Mouse (Mus musculus) cerebellum, adult 2 months (tissue): ENCODE data around the gene Cs. TPM values are rescaled to one million over a fixed set of nuclear protein-coding genes. Genes with fewer than 3 reads are reported as not detected.
"Not testable (repeated sequence)": the region's sequence is repeated elsewhere in the genome, so short reads cannot be mapped to it uniquely, and the experiment has no call there.

Experiments
- DNase-seq, 2 experiments: peaks; one replicate each; pipeline ENCODE4 v3.0.0; 2021
- H3K27ac ChIP-seq: fragments of 200-500 bp; 2 replicates; pipeline ENCODE4 v1.5.1; 2012; ENCODE audit warnings: low read length, control low read depth, inconsistent platforms; ENCODE audit not compliant: insufficient read depth
- H3K27me3 ChIP-seq: fragments of 200-500 bp; 2 replicates; pipeline ENCODE4 v1.6.1; 2012; ENCODE audit warnings: inconsistent platforms, mild to moderate bottlenecking, low read length, moderate library complexity; ENCODE audit not compliant: control insufficient read depth, insufficient read depth
- H3K4me1 ChIP-seq: fragments of 200-500 bp; 2 replicates; pipeline ENCODE4 v1.6.1; 2011; ENCODE audit warnings: low read length; ENCODE audit not compliant: control insufficient read depth, insufficient read depth
- H3K4me3 ChIP-seq: fragments of 200-500 bp; replicated peaks from 2 replicates; pipeline ENCODE3; 2011; ENCODE audit warnings: mild to moderate bottlenecking, low read depth, low read length, control low read depth; ENCODE audit not compliant: insufficient read depth
- CTCF ChIP-seq: fragments of 200-500 bp; IDR thresholded peaks from 2 replicates; pipeline ENCODE4 v1.5.1; 2011; ENCODE audit warnings: low read depth, mild to moderate bottlenecking, control low read depth, low read length, moderate library complexity, borderline replicate concordance; ENCODE audit not compliant: insufficient read depth
- POLR2A ChIP-seq: fragments of 200-500 bp; IDR thresholded peaks from 2 replicates; pipeline ENCODE4 v1.6.1; 2011; ENCODE audit warnings: low read length, control low read depth, borderline replicate concordance; ENCODE audit not compliant: insufficient read depth
- WGBS: fragments of 180-500 bp; shearing (Covaris S2); methylation state at CpG from one replicate; pipeline ENCODE4 v1.1.7; 2018; 5-methylcytosine and 5-hydroxymethylcytosine counted together
- polyA plus RNA-seq: library from polyadenylated mRNA; depleted of rRNA; stranded (reverse); fragments of >200 nt; gene quantifications from 2 replicates; pipeline ENCODE4 v1.2.3, GENCODE M21; 2012

Cs gene
- polyA plus RNA-seq, 1 experiment: 251 TPM

DNA sequence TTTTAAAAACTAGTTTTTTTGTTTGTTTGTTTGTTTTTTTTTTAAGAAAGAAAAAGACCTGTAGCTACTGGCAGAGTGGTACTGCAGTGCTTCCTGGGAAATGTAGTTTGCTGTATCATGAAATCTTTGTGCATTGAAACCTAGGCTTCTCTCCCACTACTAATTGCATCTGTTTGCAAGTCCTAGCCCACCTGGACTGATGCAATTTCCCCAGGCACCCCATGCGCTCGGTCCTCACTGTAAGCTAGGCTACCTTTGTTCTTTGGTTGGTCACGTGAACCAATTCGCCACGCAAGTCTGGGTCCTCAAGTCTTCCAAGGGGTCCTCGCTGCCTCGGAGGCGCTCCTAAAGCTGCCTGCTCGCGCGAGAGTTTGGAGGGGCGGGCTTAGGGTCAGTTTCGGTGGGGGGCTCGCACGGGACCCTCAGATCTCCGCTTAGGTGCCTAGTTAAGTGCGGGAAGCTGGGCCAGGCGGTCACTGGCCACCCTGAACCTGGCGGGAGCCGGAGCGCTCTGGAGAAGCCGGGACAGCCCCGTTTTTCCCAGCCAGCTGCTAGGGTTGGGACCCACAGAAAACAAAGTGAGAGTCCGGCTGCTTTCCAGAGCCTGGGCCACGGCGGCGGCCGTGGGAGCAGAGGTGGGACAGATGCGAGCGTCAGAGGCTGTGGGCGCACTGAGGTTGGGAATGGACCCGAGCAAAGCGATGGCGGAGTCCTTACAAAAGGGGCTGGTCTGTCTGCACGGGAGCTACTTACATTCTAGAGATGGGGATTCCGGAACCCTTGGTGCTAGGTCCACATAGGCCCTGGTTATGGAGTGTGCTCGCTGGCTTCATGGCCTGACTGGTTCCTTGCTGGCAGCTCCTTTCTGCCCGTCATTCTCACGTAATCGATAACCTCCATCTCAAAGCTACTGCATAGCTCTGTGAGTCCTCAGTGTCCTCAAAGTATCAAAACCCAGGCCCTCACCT, 15.1 kb upstream of the Cs start, which contains the start of gene Cnpy2:
Gene Cnpy2 (plus strand): TSS at position 319 of the 968 bp plus-strand sequence.
- peak; percentile 78 to 85 for DNase-seq
- Histone ChIP-seq H3K4me1 (no peaks in the 10 kb centered on the region; the same call in 1 of the 2 replicates), H3K27ac (peak within 1 kb of the TSS; percentile 91), H3K27me3 (no peaks in the 10 kb centered on the region), H3K4me3 (peak within 1 kb of the TSS; percentile 98)
- TF ChIP-seq CTCF (no peak), POLR2A (0 out of 2 replicates have a peak, but pooled peaks have one; percentile 29)
- under 1% methylated on average over 40 of the region's 40 CpGs for WGBS

DNA sequence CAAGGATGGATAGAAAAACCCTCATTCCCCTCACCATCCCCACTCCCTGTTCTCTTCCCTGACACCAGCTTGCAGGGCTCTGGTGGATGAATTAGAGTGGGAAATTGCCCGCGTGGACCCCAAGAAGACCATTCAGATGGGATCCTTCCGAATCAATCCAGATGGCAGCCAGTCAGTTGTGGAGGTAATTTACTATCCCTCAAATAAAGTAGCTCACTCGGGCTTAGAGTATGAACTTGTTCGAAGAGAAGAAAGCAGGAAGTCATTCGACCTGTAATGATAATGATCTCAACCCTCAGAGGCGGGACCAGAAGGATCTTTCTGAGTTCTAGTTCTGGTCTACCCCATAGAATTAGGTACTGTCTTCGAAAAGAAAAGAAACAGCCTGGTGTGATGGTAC, 14.0 kb upstream of the Cs start:
- H3K27ac ChIP-seq: no peak overlapping the region
- DNase-seq: no peak
- no peaks in the 10 kb centered on the region; the same call in 1 of the 2 replicates for H3K4me1 ChIP-seq
- H3K27me3 ChIP-seq: no peaks in the 10 kb centered on the region
- 82% methylated on average over 8 of the region's 8 CpGs for WGBS
- peak overlapping the region; percentile 98 for H3K4me3 ChIP-seq
- TF ChIP-seq CTCF (no peak), POLR2A (no peak)

DNA sequence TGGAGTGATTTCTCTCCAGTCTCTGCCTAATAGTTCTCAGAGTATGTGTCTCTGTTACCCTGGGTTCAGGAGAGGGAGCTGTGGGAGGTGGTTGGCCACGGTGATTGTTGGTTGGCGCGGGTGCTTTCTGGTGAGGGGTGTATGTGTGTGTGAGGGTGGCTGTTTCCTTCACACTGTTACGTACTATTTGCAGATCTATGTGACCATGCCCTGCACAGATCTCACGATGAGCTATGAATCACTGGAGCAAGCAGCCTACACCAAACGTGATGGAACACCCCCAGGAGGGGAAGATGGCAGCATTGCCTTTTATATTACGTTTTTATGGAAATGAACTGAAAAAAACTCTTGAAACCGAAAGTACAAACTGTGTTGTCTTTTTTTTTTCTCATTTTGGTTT, 10.7 kb upstream of the Cs start:
- TF ChIP-seq POLR2A (no peak), CTCF (no peak)
- no peak for DNase-seq
- WGBS: 93% methylated on average over 8 of the region's 8 CpGs
- Histone ChIP-seq H3K27ac (no peak overlapping the region), H3K27me3 (no peaks in the 10 kb centered on the region), H3K4me1 (no peaks in the 10 kb centered on the region; the same call in 1 of the 2 replicates), H3K4me3 (no peak overlapping the region)

DNA sequence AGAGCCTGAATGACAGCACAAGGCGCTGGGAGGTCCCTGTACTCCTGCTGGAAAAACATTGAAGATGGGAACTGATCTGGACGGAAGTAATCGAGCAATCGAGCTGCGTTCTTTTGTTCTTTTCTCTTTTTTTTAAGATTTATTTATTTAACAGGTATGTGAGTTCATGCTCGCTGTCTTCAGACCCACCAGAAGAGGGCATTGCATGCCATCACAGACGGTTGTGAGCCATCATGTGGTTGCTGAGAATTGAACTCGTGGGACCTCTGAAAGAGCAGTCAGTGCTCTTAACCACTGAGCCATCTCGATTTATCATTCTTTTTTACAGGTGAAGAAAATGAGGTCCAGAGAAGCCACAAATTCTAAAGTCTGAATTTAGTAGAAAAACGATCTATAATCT, 9.9 kb upstream of the Cs start:
- Histone ChIP-seq H3K4me3 (no peak overlapping the region), H3K27ac (no peak overlapping the region), H3K4me1 (no peaks in the 10 kb centered on the region; the same call in 1 of the 2 replicates), H3K27me3 (no peaks in the 10 kb centered on the region)
- DNase-seq: no peak
- TF ChIP-seq POLR2A (no peak), CTCF (0 out of 2 replicates have a peak, but pooled peaks have one; percentile 14)
- 86% methylated on average over 10 of the region's 10 CpGs for WGBS

DNA sequence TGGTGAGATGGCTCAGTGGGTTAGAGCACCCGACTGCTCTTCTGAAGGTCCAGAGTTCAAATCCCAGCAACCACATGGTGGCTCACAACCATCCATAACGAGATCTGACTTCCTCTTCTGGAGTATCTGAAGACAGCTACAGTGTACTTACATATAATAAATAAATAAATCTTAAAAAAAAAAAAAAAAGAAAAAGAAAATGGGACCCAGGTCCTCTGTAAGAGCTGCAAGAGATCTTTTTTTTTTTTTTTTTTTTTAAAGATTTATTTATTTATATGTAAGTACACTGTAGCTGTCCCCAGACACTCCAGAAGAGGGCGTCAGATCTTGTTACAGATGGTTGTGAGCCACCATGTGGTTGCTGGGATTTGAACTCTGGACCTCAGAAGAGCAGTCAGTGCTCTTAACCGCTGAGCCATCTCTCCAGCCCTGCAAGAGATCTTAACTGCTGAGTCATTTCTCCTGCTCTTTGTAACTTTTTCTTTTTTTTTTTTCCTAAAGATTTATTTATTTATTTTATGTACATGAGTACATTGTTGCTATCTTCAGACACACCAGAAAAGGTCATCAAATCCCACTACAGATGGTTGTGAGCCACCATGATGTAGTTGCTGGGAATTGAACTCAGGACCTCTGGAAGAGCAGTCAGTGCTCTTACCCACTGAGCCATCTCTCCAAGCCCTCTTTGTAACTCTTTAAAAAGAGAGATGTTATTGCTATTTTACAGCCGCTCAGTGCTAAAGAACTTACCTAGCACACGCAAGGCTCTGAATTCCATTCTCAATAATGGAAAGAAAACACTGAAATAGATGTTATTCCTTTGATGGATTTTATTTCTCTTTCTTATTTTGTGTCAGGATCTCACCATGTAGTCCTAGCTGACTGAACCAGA, 4.9 kb upstream of the Cs start:
- not testable (repeated sequence) for H3K27ac ChIP-seq, H3K4me3 ChIP-seq, H3K4me1 ChIP-seq, DNase-seq, H3K27me3 ChIP-seq
- 76% methylated on average over 6 of the region's 6 CpGs for WGBS

DNA sequence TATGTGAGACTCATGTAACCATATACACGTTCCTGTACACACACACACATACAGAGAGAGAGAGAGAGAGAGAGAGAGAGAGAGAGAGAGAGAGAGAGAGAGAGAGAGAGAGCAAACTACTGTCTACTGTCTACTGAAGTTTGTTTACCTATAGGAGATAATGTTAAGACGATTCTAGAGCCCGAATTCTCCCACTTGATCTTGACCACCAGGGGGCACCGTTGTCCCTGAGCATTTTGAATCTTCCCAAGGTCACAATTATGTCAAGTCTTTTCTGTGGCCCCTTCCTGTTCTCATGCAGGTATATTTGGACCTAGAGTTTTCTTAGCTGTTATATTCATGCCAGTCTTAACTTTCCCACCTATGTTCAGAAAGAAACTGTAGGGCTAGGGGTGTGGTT, 2.0 kb upstream of the Cs start:
- TF ChIP-seq CTCF (peak; percentile 76; the same call in 1 of the 2 replicates), POLR2A (no peak)
- H3K4me1 ChIP-seq: peaks cover 3% of the 10 kb centered on the region; the same call in 1 of the 2 replicates
- H3K4me3 ChIP-seq: no peak overlapping the region
- no peaks in the 10 kb centered on the region for H3K27me3 ChIP-seq
- no peak overlapping the region for H3K27ac ChIP-seq
- WGBS: 1% methylated on average over 4 of the region's 4 CpGs
- DNase-seq: peak; percentile 67 to 78

DNA sequence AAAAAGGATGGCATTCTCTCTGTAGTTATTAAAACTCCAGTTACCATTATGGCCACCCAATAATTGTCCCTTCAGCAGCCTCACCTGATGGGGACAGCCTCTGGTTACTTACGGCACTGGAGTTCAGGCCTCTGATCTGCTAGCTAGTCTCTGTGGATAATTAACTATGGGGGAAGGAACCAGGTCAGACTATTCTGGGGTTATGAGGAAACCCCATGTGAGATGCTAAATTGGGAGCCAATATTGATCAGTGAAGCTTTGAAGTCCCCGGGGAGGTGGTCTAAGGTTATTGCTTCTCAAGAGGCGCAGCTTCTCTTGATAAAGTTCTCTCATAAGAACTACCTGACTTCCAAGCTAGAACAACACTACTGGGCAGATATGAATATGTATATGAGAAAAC, 1.3 kb upstream of the Cs start:
- no peaks in the 10 kb centered on the region for H3K27me3 ChIP-seq
- H3K4me1 ChIP-seq: peaks cover 3% of the 10 kb centered on the region; the same call in 1 of the 2 replicates
- no peak overlapping the region for H3K4me3 ChIP-seq
- 99% methylated on average over 3 of the region's 3 CpGs for WGBS
- no peak for TF ChIP-seq POLR2A
- TF ChIP-seq CTCF: no peak
- DNase-seq: no peak
- H3K27ac ChIP-seq: no peak overlapping the region
